Mouse (Mus musculus) hindbrain, embryonic 10.5 days (tissue): ENCODE results near the gene D17H6S53E. TPM values are rescaled to one million over a fixed set of nuclear protein-coding genes. Genes with fewer than 3 reads are reported as not detected.

Source experiments
- DNase-seq: peaks from one replicate; pipeline ENCODE4 v3.0.0-alpha.2; 2017; ENCODE audit warnings: low spot score
- H3K27ac ChIP-seq: fragments of 300-500 bp; sonication (generic); 2 replicates; pipeline ENCODE4 v1.5.1; 2016; ENCODE audit warnings: mild to moderate bottlenecking, moderate library complexity
- H3K27me3 ChIP-seq: fragments of 300-500 bp; sonication (generic); 2 replicates; pipeline ENCODE4 v1.6.1; 2016; ENCODE audit warnings: mild to moderate bottlenecking; ENCODE audit not compliant: poor library complexity, insufficient read depth, severe bottlenecking
- H3K36me3 ChIP-seq: fragments of 300-500 bp; sonication (generic); 2 replicates; pipeline ENCODE4 v1.6.1; 2016; ENCODE audit warnings: mild to moderate bottlenecking, moderate library complexity
- H3K4me1 ChIP-seq: fragments of 300-500 bp; sonication (generic); replicated peaks from 2 replicates; pipeline ENCODE4 v1.6.1; 2016; ENCODE audit warnings: mild to moderate bottlenecking
- H3K4me3 ChIP-seq: fragments of 300-500 bp; sonication (generic); 2 replicates; pipeline ENCODE4 v1.5.1; 2016; ENCODE audit warnings: mild to moderate bottlenecking, moderate library complexity
- H3K9me3 ChIP-seq: fragments of 300-500 bp; sonication (generic); 2 replicates; pipeline ENCODE4 v1.6.1; 2016; ENCODE audit warnings: mild to moderate bottlenecking, moderate library complexity
- WGBS: fragments of 180-500 bp; shearing (Covaris S2); methylation state at CpG from one replicate; pipeline ENCODE4 v1.1.7; 2016; 5-methylcytosine and 5-hydroxymethylcytosine counted together
- polyA plus RNA-seq: library from polyadenylated mRNA; unstranded; fragments of >200 nt; fragmentation: Nextera tagmentation; extraction: Ambion mirVana; gene quantifications from 2 replicates; pipeline ENCODE4 v1.2.1, GENCODE M21; 2016

D17H6S53E gene
- 10.0 and 10.2 TPM in 2 replicates for polyA plus RNA-seq

GRCm38 (mm10) chr17:35126206-35126611 lies at the start of gene D17H6S53E:
TSS of gene D17H6S53E (plus strand) at chr17:35126373.
- H3K36me3 ChIP-seq, result peaks cover 41% of the 10 kb centered on the region
- peak; percentile 80 for DNase-seq
- H3K4me3 ChIP-seq, result peak within 1 kb of the TSS; percentile 63
- no peaks in the 10 kb centered on the region for H3K27me3 ChIP-seq
- WGBS, result under 1% methylated on average over 36 of the region's 36 CpGs
- no peaks in the 10 kb centered on the region for H3K9me3 ChIP-seq
- peaks cover 52% of the 10 kb centered on the region for H3K4me1 ChIP-seq
- H3K27ac ChIP-seq, result peak within 1 kb of the TSS; percentile 87

GRCm38 (mm10) chr17:35076507-35077176 lies 49.5 kb upstream of the D17H6S53E start, which contains the start of gene Ly6g6e:
TSS of gene Ly6g6e (plus strand) at chr17:35076902.
- no peak for DNase-seq
- H3K27me3 ChIP-seq, result peaks cover 15% of the 10 kb centered on the region
- no peaks in the 10 kb centered on the region for H3K9me3 ChIP-seq
- H3K36me3 ChIP-seq, result no peaks in the 10 kb centered on the region
- 25% methylated on average over 10 of the region's 10 CpGs for WGBS
- H3K4me3 ChIP-seq, result peak within 1 kb of the TSS; percentile 45
- peaks cover 41% of the 10 kb centered on the region for H3K4me1 ChIP-seq
- peak within 1 kb of the TSS; percentile 82 for H3K27ac ChIP-seq

- H3K4me3 ChIP-seq, result peak overlapping the region; percentile 45
- DNase-seq, result no peak
- H3K27me3 ChIP-seq, result peaks cover 15% of the 10 kb centered on the region
- no peaks in the 10 kb centered on the region for H3K9me3 ChIP-seq
- peaks cover 41% of the 10 kb centered on the region for H3K4me1 ChIP-seq
- peak overlapping the region; percentile 82 for H3K27ac ChIP-seq
- no peaks in the 10 kb centered on the region for H3K36me3 ChIP-seq
- WGBS, result 43% methylated on average over 2 of the region's 2 CpGs
These were observed 48.9 kb upstream of the D17H6S53E start for GRCm38 (mm10) chr17:35077285-35077684.

GRCm38 (mm10) chr17:35077786-35078233 lies 48.4 kb upstream of the D17H6S53E start, which contains the start of gene Ly6g6d:
TSS of gene Ly6g6d (minus strand) at chr17:35078065.
- peak; percentile 59 for DNase-seq
- WGBS, result 9% methylated on average over 14 of the region's 14 CpGs
- Histone ChIP-seq H3K4me3 (peak within 1 kb of the TSS; percentile 45), H3K27me3 (peaks cover 15% of the 10 kb centered on the region), H3K27ac (peak within 1 kb of the TSS; percentile 82), H3K36me3 (no peaks in the 10 kb centered on the region), H3K9me3 (no peaks in the 10 kb centered on the region), H3K4me1 (peaks cover 41% of the 10 kb centered on the region)

- no peak for DNase-seq
- Histone ChIP-seq H3K9me3 (no peaks in the 10 kb centered on the region), H3K4me1 (peaks cover 41% of the 10 kb centered on the region), H3K4me3 (no peak overlapping the region), H3K36me3 (no peaks in the 10 kb centered on the region), H3K27ac (no peak overlapping the region), H3K27me3 (peaks cover 11% of the 10 kb centered on the region)
- WGBS, result 71% methylated on average over 9 of the region's 9 CpGs
These were observed 46.4 kb upstream of the D17H6S53E start for GRCm38 (mm10) chr17:35079778-35080177.

- no peaks in the 10 kb centered on the region for H3K36me3 ChIP-seq
- DNase-seq, result no peak
- peaks cover 11% of the 10 kb centered on the region for H3K27me3 ChIP-seq
- 71% methylated on average over 6 of the region's 6 CpGs for WGBS
- no peak overlapping the region for H3K4me3 ChIP-seq
- no peaks in the 10 kb centered on the region for H3K9me3 ChIP-seq
- no peak overlapping the region for H3K27ac ChIP-seq
- H3K4me1 ChIP-seq, result peaks cover 41% of the 10 kb centered on the region
These were observed 45.9 kb upstream of the D17H6S53E start for GRCm38 (mm10) chr17:35080248-35080647.

- Histone ChIP-seq H3K9me3 (no peaks in the 10 kb centered on the region), H3K4me3 (no peak overlapping the region)
These were observed 45.5 kb upstream of the D17H6S53E start for GRCm38 (mm10) chr17:35080710-35081109.

GRCm38 (mm10) chr17:35082841-35083576 lies 43.2 kb upstream of the D17H6S53E start:
- Histone ChIP-seq H3K36me3 (no peaks in the 10 kb centered on the region), H3K4me3 (no peak overlapping the region; the same call in 1 of the 2 replicates), H3K4me1 (peaks cover 21% of the 10 kb centered on the region), H3K27ac (no peak overlapping the region), H3K27me3 (peaks cover 11% of the 10 kb centered on the region), H3K9me3 (no peaks in the 10 kb centered on the region)
- DNase-seq, result no peak
- 87% methylated on average over 16 of the region's 16 CpGs for WGBS

More at GRCm38 (mm10) chr17:35080710-35081109, 45.5 kb upstream of the D17H6S53E start:
- DNase-seq, result no peak
- H3K27me3 ChIP-seq, result peaks cover 11% of the 10 kb centered on the region
- H3K27ac ChIP-seq, result no peak overlapping the region
- no peaks in the 10 kb centered on the region for H3K36me3 ChIP-seq
- WGBS, result 77% methylated on average over 4 of the region's 4 CpGs
- peaks cover 41% of the 10 kb centered on the region for H3K4me1 ChIP-seq

GRCm38 (mm10) chr17:35083929-35084497 lies 42.2 kb upstream of the D17H6S53E start:
- H3K4me3 ChIP-seq, result no peak overlapping the region
- 83% methylated on average over 3 of the region's 3 CpGs for WGBS
- no peaks in the 10 kb centered on the region for H3K36me3 ChIP-seq
- H3K9me3 ChIP-seq, result no peaks in the 10 kb centered on the region
- peaks cover 7% of the 10 kb centered on the region for H3K27me3 ChIP-seq
- no peak overlapping the region for H3K27ac ChIP-seq
- DNase-seq, result no peak
- peaks cover 18% of the 10 kb centered on the region for H3K4me1 ChIP-seq

- peaks cover 23% of the 10 kb centered on the region for H3K4me1 ChIP-seq
- peaks cover under 1% of the 10 kb centered on the region; the same call in 1 of the 2 replicates for H3K27me3 ChIP-seq
- WGBS, result 85% methylated on average over 7 of the region's 7 CpGs
- no peaks in the 10 kb centered on the region for H3K36me3 ChIP-seq
- no peak within 1 kb of the TSS for H3K4me3 ChIP-seq
- no peak for DNase-seq
- no peaks in the 10 kb centered on the region for H3K9me3 ChIP-seq
- no peak within 1 kb of the TSS for H3K27ac ChIP-seq
These were observed 40.8 kb upstream of the D17H6S53E start, which contains the start of gene Ly6g6f for GRCm38 (mm10) chr17:35085208-35085865. TSS of gene Ly6g6f (minus strand) at chr17:35085610.

GRCm38 (mm10) chr17:35088151-35088550 lies 38.0 kb upstream of the D17H6S53E start:
- DNase-seq, result no peak
- Histone ChIP-seq H3K9me3 (no peaks in the 10 kb centered on the region), H3K4me1 (peaks cover 18% of the 10 kb centered on the region), H3K36me3 (peaks cover 27% of the 10 kb centered on the region), H3K27me3 (no peaks in the 10 kb centered on the region), H3K27ac (no peak overlapping the region), H3K4me3 (no peak overlapping the region)
- WGBS, result 55% methylated on average over 2 of the region's 2 CpGs
